Mouse (Mus musculus) midbrain, postnatal 0 days (tissue): ENCODE data around the gene Gkn2. TPM values are rescaled to one million over a fixed set of nuclear protein-coding genes. Genes with fewer than 3 reads are reported as not detected.

ENCODE experiments used
- ATAC-seq: fragments of 200-750 bp; cut with Nextera tagmentation; 2 replicates; pipeline ENCODE4 v1.8.0; 2017; ENCODE audit warnings: moderate number of reproducible peaks, mild to moderate bottlenecking, moderate TSS enrichment, moderate library complexity; ENCODE audit not compliant: low FRiP score
- DNase-seq: peaks from one replicate; pipeline ENCODE4 v3.0.0-alpha.2; 2015; ENCODE audit warnings: low spot score
- H3K27ac ChIP-seq: fragments of 300-500 bp; sonication (generic); 2 replicates; pipeline ENCODE4 v1.5.1; 2014; ENCODE audit warnings: low read depth, mild to moderate bottlenecking, low read length, mixed read lengths
- H3K27me3 ChIP-seq: fragments of 300-500 bp; sonication (generic); 2 replicates; pipeline ENCODE4 v1.6.1; 2014; ENCODE audit warnings: low read length, control low read depth, mixed read lengths; ENCODE audit not compliant: insufficient read depth
- H3K36me3 ChIP-seq: fragments of 300-500 bp; sonication (generic); 2 replicates; pipeline ENCODE4 v1.6.1; 2014; ENCODE audit warnings: low read length, control low read depth, mixed read lengths; ENCODE audit not compliant: insufficient read depth
- H3K4me1 ChIP-seq: fragments of 300-500 bp; sonication (generic); 2 replicates; pipeline ENCODE4 v1.6.1; 2014; ENCODE audit warnings: mild to moderate bottlenecking, control low read depth, antibody characterized with exemption, low read length, mixed read lengths; ENCODE audit not compliant: insufficient read depth
- H3K4me2 ChIP-seq: fragments of 300-500 bp; sonication (generic); 2 replicates; pipeline ENCODE4 v1.6.1; 2014; ENCODE audit warnings: low read depth, mild to moderate bottlenecking, low read length, mixed read lengths; ENCODE audit not compliant: poor library complexity, severe bottlenecking
- H3K4me3 ChIP-seq: fragments of 300-500 bp; sonication (generic); 2 replicates; pipeline ENCODE4 v1.5.1; 2014; ENCODE audit warnings: low read depth, mild to moderate bottlenecking, low read length, moderate library complexity
- H3K9ac ChIP-seq: fragments of 300-500 bp; sonication (generic); replicated peaks from 2 replicates; pipeline ENCODE4 v1.6.1; 2014; ENCODE audit warnings: mild to moderate bottlenecking, low read length, moderate library complexity, mixed read lengths; ENCODE audit not compliant: poor library complexity, severe bottlenecking
- H3K9me3 ChIP-seq: fragments of 300-500 bp; sonication (generic); 2 replicates; pipeline ENCODE4 v1.6.1; 2016; ENCODE audit warnings: low read length, control low read depth
- CTCF ChIP-seq: IDR thresholded peaks from 2 replicates; pipeline ENCODE4 v1.5.1; 2016; ENCODE audit warnings: antibody characterized with exemption, mild to moderate bottlenecking
- WGBS: fragments of 180-500 bp; shearing (Covaris S2); extraction: QIAGEN DNeasy Blood & Tissue Kit; methylation state at CpG from one replicate; pipeline ENCODE4 v1.1.7; 2014; 5-methylcytosine and 5-hydroxymethylcytosine counted together
- polyA plus RNA-seq: library from polyadenylated mRNA; unstranded; fragments of >200 nt; fragmentation: Nextera tagmentation; extraction: Ambion mirVana; gene quantifications from 2 replicates; pipeline ENCODE4 v1.2.1, GENCODE M21; 2015
- total RNA-seq: library from RNA; depleted of rRNA; stranded (reverse); fragments of >200 nt; gene quantifications from 2 replicates; pipeline ENCODE4 v1.2.3, GENCODE M21; 2014

Gkn2 gene
- total and polyA plus RNA-seq, 2 experiments from 2014 or later, result not detected

GRCm38 (mm10) chr6:87383926-87384691 is 11.0 kb downstream of the Gkn2 start:
- H3K4me2 ChIP-seq, result peak overlapping the region; percentile 59
- DNase-seq, result peak; percentile 62
- no peaks in the 10 kb centered on the region for H3K9me3 ChIP-seq
- no peaks in the 10 kb centered on the region for H3K27me3 ChIP-seq
- WGBS, result 7% methylated on average over 24 of the region's 24 CpGs
- H3K27ac ChIP-seq, result no peak overlapping the region
- peak overlapping the region; percentile 36 for H3K4me3 ChIP-seq
- TF ChIP-seq CTCF, result peak; percentile 76
- H3K9ac ChIP-seq, result peak overlapping the region; percentile 46
- no peaks in the 10 kb centered on the region for H3K36me3 ChIP-seq
- ATAC-seq, result peak; percentile 73
- no peaks in the 10 kb centered on the region for H3K4me1 ChIP-seq

GRCm38 (mm10) chr6:87384761-87385160 is 11.6 kb downstream of the Gkn2 start:
- Histone ChIP-seq H3K27me3 (no peaks in the 10 kb centered on the region), H3K27ac (no peak overlapping the region), H3K36me3 (no peaks in the 10 kb centered on the region), H3K9ac (no peak overlapping the region), H3K4me1 (no peaks in the 10 kb centered on the region), H3K4me2 (peak overlapping the region; percentile 59), H3K9me3 (no peaks in the 10 kb centered on the region), H3K4me3 (peak overlapping the region; percentile 36)
- no peak for ATAC-seq
- DNase-seq, result no peak
- 58% methylated on average over 6 of the region's 6 CpGs for WGBS
- TF ChIP-seq CTCF, result no peak

GRCm38 (mm10) chr6:87386203-87386602 is 13.0 kb downstream of the Gkn2 start:
- TF ChIP-seq CTCF, result peak; percentile 98
- no peak overlapping the region for H3K4me3 ChIP-seq
- H3K27ac ChIP-seq, result no peak overlapping the region
- DNase-seq (peak; percentile 91), ATAC-seq (no peak)
- WGBS, result 10% methylated on average over 7 of the region's 7 CpGs
- no peak overlapping the region for H3K4me2 ChIP-seq
- no peaks in the 10 kb centered on the region for H3K27me3 ChIP-seq
- H3K9me3 ChIP-seq, result no peaks in the 10 kb centered on the region
- H3K9ac ChIP-seq, result no peak overlapping the region
- H3K4me1 ChIP-seq, result no peaks in the 10 kb centered on the region
- no peaks in the 10 kb centered on the region for H3K36me3 ChIP-seq

DNA sequence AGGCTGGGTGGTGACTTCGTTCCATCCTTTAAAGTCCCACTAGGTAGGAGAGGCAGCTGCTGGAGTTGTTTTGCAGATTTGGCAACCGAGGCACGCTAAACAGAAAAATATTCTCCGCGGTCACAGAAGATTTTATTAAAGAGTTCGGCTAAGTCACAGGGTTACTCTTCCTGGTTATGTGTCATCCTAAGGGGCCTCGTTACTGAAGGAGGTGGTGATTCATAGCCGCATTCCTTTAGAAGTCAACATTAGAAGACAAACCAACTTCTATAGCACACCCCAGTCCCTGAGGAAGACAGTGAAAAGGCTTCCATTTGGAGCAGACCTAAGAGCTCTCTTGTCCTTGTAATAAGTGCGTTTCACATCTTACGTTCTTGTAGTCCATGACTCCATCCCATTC is 13.5 kb downstream of the Gkn2 start:
- Histone ChIP-seq H3K36me3 (no peaks in the 10 kb centered on the region), H3K4me2 (no peak overlapping the region), H3K4me1 (no peaks in the 10 kb centered on the region), H3K9me3 (no peaks in the 10 kb centered on the region), H3K27ac (no peak overlapping the region), H3K9ac (no peak overlapping the region), H3K27me3 (no peaks in the 10 kb centered on the region), H3K4me3 (no peak overlapping the region)
- TF ChIP-seq CTCF, result no peak
- no peak for ATAC-seq
- DNase-seq, result no peak
- WGBS, result 82% methylated on average over 10 of the region's 10 CpGs

GRCm38 (mm10) chr6:87388877-87389276 is 15.7 kb downstream of the Gkn2 start, which contains the start of gene Gkn3:
Gene Gkn3 (minus strand): TSS chr6:87388935.
- DNase-seq (no peak), ATAC-seq (no peak)
- H3K4me3 ChIP-seq, result no peak within 1 kb of the TSS
- no peaks in the 10 kb centered on the region for H3K36me3 ChIP-seq
- no peak within 1 kb of the TSS for H3K27ac ChIP-seq
- 73% methylated on average over 7 of the region's 7 CpGs for WGBS
- TF ChIP-seq CTCF, result no peak
- no peaks in the 10 kb centered on the region for H3K9me3 ChIP-seq
- H3K4me1 ChIP-seq, result no peaks in the 10 kb centered on the region
- no peak within 1 kb of the TSS for H3K4me2 ChIP-seq
- H3K27me3 ChIP-seq, result no peaks in the 10 kb centered on the region
- no peak within 1 kb of the TSS for H3K9ac ChIP-seq

DNA sequence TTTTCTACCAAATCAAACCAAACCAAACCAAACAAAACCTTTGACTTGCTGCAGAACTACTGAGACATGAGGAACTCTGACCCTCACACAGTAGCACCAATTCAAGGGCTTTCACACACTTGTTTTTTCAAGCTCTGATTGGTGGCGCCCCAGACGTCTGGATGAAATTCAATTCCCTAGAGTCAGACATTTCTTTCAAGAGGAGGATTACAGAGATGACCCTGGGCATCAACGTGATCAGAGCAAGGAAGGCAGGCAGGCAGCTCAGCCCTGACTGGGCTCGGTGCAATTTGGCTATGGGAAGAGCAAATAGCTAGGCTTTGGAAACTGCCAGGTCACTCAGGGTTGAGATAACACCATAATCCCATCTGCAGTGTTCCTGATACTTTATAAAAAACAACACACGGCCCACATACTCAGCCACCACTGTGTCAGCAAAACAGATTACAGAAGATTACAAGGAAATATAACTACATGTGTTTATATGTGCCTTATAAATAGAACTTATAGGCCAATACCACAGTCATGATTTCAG is 16.4 kb downstream of the Gkn2 start:
- H3K4me3 ChIP-seq, result no peak overlapping the region
- WGBS, result 28% methylated on average over 5 of the region's 5 CpGs
- no peak overlapping the region for H3K27ac ChIP-seq
- H3K27me3 ChIP-seq, result no peaks in the 10 kb centered on the region
- no peak overlapping the region for H3K4me2 ChIP-seq
- TF ChIP-seq CTCF, result no peak
- no peak overlapping the region for H3K9ac ChIP-seq
- no peaks in the 10 kb centered on the region for H3K36me3 ChIP-seq
- no peaks in the 10 kb centered on the region for H3K9me3 ChIP-seq
- no peaks in the 10 kb centered on the region for H3K4me1 ChIP-seq
- no peak for DNase-seq
- ATAC-seq, result no peak
